Mouse (Mus musculus) layer of hippocampus, postnatal 14 days (tissue): ENCODE data around the gene Rpgrip1l. TPM values are rescaled to one million over a fixed set of nuclear protein-coding genes. Genes with fewer than 3 reads are reported as not detected.

ENCODE experiments used
- DNase-seq, 2 experiments: peaks; one replicate each; pipeline ENCODE4 v3.0.0; 2021 to 2022; ENCODE audit warnings: low spot score in 2 of 2, mixed read lengths in 1 of 2
- total RNA-seq, 2 experiments: library from RNA; stranded (reverse); gene quantifications; 2 replicates each; pipeline ENCODE4 v1.2.3; 2021

The Rpgrip1l gene
- total RNA-seq, 2 experiments from 2014 or later, result 21.0 to 21.9 TPM

- no peak for DNase-seq
Observed at GRCm38 (mm10) chr8:91338389-91339154, 25.5 kb upstream of the Rpgrip1l start.

DNA sequence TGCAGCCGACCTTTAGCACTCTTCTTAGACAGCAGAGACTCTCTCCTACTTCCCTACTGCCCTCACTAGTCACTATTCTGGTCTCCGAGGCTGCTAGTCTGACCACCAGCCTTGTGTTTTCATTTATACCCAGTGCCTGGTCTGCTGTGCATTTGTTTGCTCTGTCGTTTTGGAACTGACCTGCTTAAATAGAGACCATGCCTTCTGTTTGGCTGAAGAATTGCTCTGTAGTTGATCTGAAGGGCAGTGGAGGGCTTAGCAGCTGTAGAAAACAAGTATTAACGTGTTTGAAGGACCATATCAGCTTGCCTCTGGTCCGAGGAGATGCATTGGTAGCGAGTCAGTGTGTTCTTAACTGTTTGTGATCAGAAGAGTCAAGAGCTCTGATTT is 16.4 kb upstream of the Rpgrip1l start:
- no peak for DNase-seq

GRCm38 (mm10) chr8:91329056-91329455 is 16.0 kb upstream of the Rpgrip1l start:
- no peak for DNase-seq

DNA sequence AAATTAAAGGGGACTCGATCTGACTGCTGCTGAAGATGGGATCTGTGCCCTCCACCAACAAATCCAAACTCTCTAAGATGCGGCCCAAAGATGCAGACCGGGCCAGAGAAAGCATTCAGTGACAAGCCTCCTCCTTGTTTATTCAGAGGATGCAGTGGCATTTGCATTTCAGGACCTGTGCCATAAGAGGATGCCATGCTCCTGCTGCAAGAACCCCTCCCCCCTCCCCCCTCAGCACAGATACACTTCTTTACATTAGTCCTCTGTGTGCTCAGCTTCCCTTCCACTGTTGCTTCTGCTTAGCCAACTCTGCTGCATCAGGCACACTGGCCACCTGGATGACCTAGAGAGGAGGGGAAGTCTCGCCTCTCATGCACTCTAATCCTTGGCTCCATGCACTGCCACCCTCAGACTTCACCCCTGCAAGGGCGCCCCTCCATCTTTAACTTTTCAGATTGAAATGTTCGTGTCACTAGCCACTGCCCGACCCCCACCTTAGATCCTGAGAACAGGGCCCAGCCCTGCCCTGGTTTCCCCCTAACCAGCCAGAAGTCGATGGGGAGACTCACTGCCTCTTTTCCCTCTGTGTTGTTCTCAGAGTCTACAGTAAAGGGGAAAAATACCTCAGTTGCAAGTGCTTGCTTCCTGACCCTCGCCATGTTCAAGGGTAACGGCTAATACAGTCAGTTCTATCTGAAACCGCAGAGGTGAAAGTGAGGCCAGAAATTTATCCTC is 14.6 kb upstream of the Rpgrip1l start:
- DNase-seq, result no peak

- DNase-seq, result no peak
Observed at GRCm38 (mm10) chr8:91326946-91327345, 13.9 kb upstream of the Rpgrip1l start.

- DNase-seq, result no peak
Observed at GRCm38 (mm10) chr8:91326018-91326417, 13.0 kb upstream of the Rpgrip1l start.

DNA sequence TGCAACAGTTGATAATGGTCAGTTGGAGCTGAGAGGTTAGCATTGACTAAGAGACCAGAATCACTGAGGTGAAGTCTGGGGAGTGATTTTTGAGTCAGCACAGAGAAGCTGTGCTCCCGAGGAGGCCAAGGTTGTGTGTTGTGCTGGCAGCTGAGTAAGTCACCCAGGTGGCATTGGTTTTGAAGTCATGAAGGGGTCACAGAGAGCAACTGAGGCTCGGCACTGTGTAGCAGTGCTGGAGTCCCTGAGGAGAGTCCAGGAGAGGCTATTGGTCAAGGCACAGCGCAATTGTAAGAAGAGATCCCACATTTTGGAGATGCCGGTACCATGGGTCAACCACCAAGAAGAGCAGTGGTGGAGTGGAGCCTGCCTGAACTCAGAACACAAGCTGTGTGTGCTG is 11.9 kb upstream of the Rpgrip1l start:
- DNase-seq, result no peak

DNA sequence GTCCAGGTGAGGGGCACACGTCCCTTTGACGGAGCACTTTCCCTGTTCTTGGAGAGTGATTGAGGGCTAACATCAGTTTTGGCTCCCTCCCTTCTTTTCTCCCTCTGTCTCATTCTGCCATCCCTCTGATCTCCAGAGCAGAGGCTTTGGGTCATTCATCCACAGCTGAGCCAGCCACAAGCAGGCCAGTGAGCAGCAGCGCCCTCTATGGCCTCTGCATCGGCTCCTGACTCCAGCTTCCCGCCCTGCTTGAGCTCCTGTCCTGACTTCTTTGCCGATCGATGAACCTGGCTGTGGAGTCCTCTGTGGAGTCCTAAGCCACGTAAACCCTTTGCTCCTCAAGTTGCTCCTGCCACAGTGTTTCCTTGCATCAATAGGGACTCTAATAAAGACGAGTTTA is 11.2 kb upstream of the Rpgrip1l start:
- DNase-seq, result no peak

DNA sequence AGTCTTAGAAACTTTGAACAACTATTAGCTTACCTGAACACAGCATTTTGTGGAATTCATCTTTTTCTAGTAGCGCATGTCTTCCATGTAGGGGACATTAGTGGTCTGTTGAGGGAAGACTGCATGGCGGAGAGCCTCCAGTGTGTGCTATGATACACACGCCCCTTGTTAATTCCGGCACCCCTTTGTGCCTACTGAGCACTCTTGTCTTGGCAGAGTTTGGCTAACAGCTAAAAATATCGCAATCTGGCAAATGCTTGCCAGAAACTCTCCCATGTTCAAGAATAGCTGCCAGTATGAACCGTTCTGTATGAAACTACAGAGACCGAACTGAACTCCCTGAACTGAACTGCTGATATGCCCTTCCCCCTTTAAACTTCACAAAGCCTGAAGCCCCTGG is 10.4 kb upstream of the Rpgrip1l start:
- no peak for DNase-seq

- peak in 1 of 2 experiments; percentile 42 for DNase-seq
Observed at GRCm38 (mm10) chr8:91318938-91319729, 6.1 kb upstream of the Rpgrip1l start.

GRCm38 (mm10) chr8:91317567-91318227 is 4.6 kb upstream of the Rpgrip1l start:
- no peak for DNase-seq

GRCm38 (mm10) chr8:91312342-91312741 is 720 bp downstream of the Rpgrip1l start:
- DNase-seq, result no peak

DNA sequence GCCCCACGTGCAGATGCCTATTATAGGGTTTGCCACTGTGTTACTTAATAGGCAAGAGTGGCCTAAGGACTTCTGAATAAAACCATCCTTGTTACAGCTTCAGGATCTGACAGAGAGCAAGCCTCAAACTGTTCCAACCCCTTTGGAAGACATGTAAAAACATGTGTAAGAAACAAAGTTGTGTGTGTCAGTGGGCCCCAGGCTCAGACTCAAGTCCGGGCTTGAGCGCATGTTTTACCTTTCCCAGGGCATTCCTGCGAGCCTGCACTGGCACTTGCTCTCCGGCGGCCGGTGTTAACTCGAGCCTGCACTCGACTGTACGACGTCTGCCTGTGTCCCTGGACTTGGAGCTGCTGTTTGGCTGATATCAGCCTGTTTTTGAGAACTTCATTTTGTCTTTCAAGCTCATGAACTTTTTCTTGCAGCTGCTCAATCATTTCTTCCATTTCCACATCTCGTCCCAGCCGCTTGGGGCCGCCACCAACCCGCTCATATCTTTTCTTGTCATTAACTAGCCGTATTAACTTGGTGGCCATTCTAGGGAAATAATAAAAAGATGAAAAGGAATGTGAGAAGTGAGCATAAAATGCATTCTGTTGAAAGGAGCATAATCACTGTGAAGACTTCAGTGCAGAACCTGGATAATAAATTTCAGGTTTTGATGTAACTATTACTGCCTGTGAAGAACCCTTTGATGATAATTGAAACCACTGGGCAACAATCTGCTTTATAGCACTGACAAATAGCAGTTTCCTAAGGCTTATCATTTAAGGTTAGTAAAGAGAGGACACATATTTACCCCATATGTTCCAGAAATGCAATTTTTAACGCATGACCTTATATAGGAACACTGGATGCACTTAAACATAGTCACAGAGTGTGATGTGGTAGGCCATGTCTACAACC is 8.3 kb downstream of the Rpgrip1l start:
- DNase-seq, result no peak

- no peak for DNase-seq
Observed at GRCm38 (mm10) chr8:91298672-91299071, 14.4 kb downstream of the Rpgrip1l start.

- no peak for DNase-seq
Observed at GRCm38 (mm10) chr8:91295786-91296185, 17.3 kb downstream of the Rpgrip1l start.

DNA sequence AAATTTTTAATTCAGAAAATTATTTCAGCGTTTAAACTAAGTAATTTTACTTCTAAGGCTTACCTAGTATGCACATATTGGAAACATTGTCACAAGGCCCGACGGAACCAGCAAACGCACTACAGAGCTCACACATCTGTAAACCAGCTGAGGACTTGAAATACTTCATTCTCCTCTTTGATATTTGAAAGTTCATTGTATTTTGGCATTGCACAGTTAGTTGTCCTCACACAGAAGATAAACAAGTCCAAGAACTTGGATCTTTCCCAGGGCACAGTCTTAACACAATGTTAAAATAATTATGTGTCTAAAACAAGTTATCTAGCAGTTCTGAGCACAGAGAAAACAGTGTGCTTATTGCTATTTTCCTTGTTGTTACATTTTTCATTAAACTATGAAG is 22.5 kb downstream of the Rpgrip1l start:
- no peak for DNase-seq

- no peak for DNase-seq
Observed at GRCm38 (mm10) chr8:91286237-91286636, 26.8 kb downstream of the Rpgrip1l start.

DNA sequence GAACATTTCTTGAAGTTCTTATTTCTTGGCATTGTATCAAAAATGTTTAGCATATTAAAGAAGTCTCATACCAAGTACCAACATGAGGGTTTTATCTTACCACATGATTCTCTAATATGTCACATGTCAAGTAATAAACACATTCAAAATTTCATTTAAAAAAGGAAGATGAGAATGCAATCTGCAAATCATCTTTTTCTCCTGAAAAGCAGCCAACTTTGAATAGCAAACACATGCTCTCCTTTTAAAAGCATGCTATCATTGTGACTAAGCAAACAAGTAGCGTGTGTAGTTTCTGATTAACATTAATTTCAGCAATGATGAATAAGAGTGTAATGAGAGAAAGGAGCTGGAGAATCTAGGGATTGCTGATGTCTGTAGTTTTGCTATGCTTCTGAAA is 29.2 kb downstream of the Rpgrip1l start:
- peak in 1 of 2 experiments; percentile 38 for DNase-seq

- DNase-seq, result no peak
Observed at GRCm38 (mm10) chr8:91282655-91283054, 30.4 kb downstream of the Rpgrip1l start.

DNA sequence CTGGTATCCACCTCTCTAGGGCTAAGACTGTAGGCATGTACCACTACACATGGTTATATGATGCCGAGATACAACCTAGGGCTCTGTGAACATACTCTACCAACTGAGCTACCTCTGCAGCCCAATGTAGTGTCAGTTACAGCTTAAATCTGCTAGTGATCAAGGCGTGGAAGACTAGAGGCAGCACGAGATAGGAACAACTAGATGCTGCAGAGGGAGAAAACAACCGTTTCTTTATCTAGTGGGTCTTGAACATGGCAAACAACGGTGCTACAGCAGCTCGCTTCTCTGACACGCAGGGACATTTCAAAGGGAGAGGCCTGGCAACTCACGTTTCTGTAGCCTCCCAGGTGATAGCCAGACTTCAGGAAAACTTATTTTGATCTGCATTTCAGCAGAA is 31.5 kb downstream of the Rpgrip1l start:
- DNase-seq, result no peak
